Mouse (Mus musculus) limb, embryonic 14.5 days (tissue): ENCODE data around the gene Sgcd. TPM values are rescaled to one million over a fixed set of nuclear protein-coding genes. Genes with fewer than 3 reads are reported as not detected.

Source experiments
- ATAC-seq: fragments of 200-750 bp; cut with Nextera tagmentation; 2 replicates; pipeline ENCODE4 v1.8.0; 2017; ENCODE audit warnings: low read depth, moderate number of reproducible peaks, moderate TSS enrichment; ENCODE audit not compliant: low FRiP score
- DNase-seq: peaks from one replicate; pipeline ENCODE4 v3.0.0-alpha.2; 2015; ENCODE audit warnings: low spot score
- H3K27ac ChIP-seq: fragments of 300-500 bp; sonication (generic); replicated peaks from 2 replicates; pipeline ENCODE4 v1.5.1; 2014; ENCODE audit warnings: low read depth, mild to moderate bottlenecking, low read length, moderate library complexity, mixed read lengths
- H3K27me3 ChIP-seq: fragments of 300-500 bp; sonication (generic); 2 replicates; pipeline ENCODE4 v1.6.1; 2014; ENCODE audit warnings: low read length, mixed read lengths; ENCODE audit not compliant: control insufficient read depth, insufficient read depth
- H3K36me3 ChIP-seq: fragments of 300-500 bp; sonication (generic); 2 replicates; pipeline ENCODE4 v1.6.1; 2014; ENCODE audit warnings: mild to moderate bottlenecking, low read length, moderate library complexity, mixed read lengths; ENCODE audit not compliant: control insufficient read depth, insufficient read depth
- H3K4me1 ChIP-seq: fragments of 300-500 bp; sonication (generic); 2 replicates; pipeline ENCODE4 v1.6.1; 2014; ENCODE audit warnings: antibody characterized with exemption, low read length, mixed read lengths; ENCODE audit not compliant: control insufficient read depth, insufficient read depth
- H3K4me2 ChIP-seq: fragments of 300-500 bp; sonication (generic); replicated peaks from 2 replicates; pipeline ENCODE4 v1.6.1; 2014; ENCODE audit warnings: low read depth, mild to moderate bottlenecking, low read length, moderate library complexity; ENCODE audit not compliant: severe bottlenecking
- H3K4me3 ChIP-seq: fragments of 300-500 bp; sonication (generic); replicated peaks from 2 replicates; pipeline ENCODE4 v1.5.1; 2014; ENCODE audit warnings: low read length
- H3K9ac ChIP-seq: fragments of 300-500 bp; sonication (generic); 2 replicates; pipeline ENCODE4 v1.6.1; 2014; ENCODE audit warnings: mild to moderate bottlenecking, low read depth, low read length, moderate library complexity; ENCODE audit not compliant: severe bottlenecking
- H3K9me3 ChIP-seq: fragments of 300-500 bp; sonication (generic); 2 replicates; pipeline ENCODE4 v1.6.1; 2016; ENCODE audit warnings: low read length; ENCODE audit not compliant: control insufficient read depth
- POLR2A ChIP-seq: fragments of 200-500 bp; IDR thresholded peaks from 2 replicates; pipeline ENCODE4 v1.8.0; 2012; ENCODE audit warnings: inconsistent platforms, mild to moderate bottlenecking, moderate library complexity, borderline replicate concordance; ENCODE audit not compliant: insufficient read depth, insufficient read length; ENCODE audit errors: extremely low read depth
- WGBS: fragments of 180-500 bp; shearing (Covaris S2); extraction: QIAGEN DNeasy Blood & Tissue Kit; methylation state at CpG from one replicate; pipeline ENCODE4 v1.1.7; 2014; 5-methylcytosine and 5-hydroxymethylcytosine counted together
- polyA plus RNA-seq, 2 experiments: library from polyadenylated mRNA; depleted of rRNA in 1 of 2; stranded (reverse) in 1 of 2; unstranded in 1 of 2; fragments of >200 nt; fragmentation: Nextera tagmentation in 1 of 2; extraction: Ambion mirVana in 1 of 2; gene quantifications; 2 replicates each; pipeline versions ENCODE4 v1.2.1 to v1.2.3; 2012 to 2014

The Sgcd gene
- polyA plus RNA-seq, 2 experiments = 9.4 to 14.3 TPM

- Histone ChIP-seq H3K27ac (no peak overlapping the region), H3K9me3 (no peaks in the 10 kb centered on the region), H3K4me2 (no peak overlapping the region), H3K27me3 (no peaks in the 10 kb centered on the region), H3K4me3 (no peak overlapping the region), H3K9ac (no peak overlapping the region), H3K36me3 (no peaks in the 10 kb centered on the region), H3K4me1 (no peaks in the 10 kb centered on the region)
- DNase-seq = no peak
- no peak for ATAC-seq
- WGBS = 82% methylated on average over 8 of the region's 8 CpGs
- TF ChIP-seq POLR2A = no peak
These were observed 777.2 kb downstream of the Sgcd start for GRCm38 (mm10) chr11:47211531-47211930.

- H3K27me3 ChIP-seq = no peaks in the 10 kb centered on the region
- TF ChIP-seq POLR2A = no peak
- ATAC-seq = no peak
These were observed 782.3 kb downstream of the Sgcd start for GRCm38 (mm10) chr11:47206461-47206860.

GRCm38 (mm10) chr11:47199106-47199505 is 789.7 kb downstream of the Sgcd start:
- H3K4me1 ChIP-seq = no peaks in the 10 kb centered on the region
- no peak for TF ChIP-seq POLR2A
- WGBS = 89% methylated on average over 7 of the region's 7 CpGs
- no peak overlapping the region for H3K9ac ChIP-seq
- H3K9me3 ChIP-seq = no peaks in the 10 kb centered on the region
- no peak overlapping the region for H3K4me2 ChIP-seq
- no peak overlapping the region for H3K4me3 ChIP-seq
- H3K36me3 ChIP-seq = no peaks in the 10 kb centered on the region
- H3K27me3 ChIP-seq = no peaks in the 10 kb centered on the region
- DNase-seq (no peak), ATAC-seq (no peak)
- no peak overlapping the region for H3K27ac ChIP-seq

More at GRCm38 (mm10) chr11:47206461-47206860, 782.3 kb downstream of the Sgcd start:
- Histone ChIP-seq H3K27ac (no peak overlapping the region), H3K9me3 (no peaks in the 10 kb centered on the region), H3K4me2 (no peak overlapping the region), H3K36me3 (no peaks in the 10 kb centered on the region), H3K4me1 (no peaks in the 10 kb centered on the region), H3K9ac (no peak overlapping the region), H3K4me3 (no peak overlapping the region)
- WGBS = 73% methylated on average over 1 of the region's 1 CpGs
- DNase-seq = no peak

- H3K4me2 ChIP-seq = no peak overlapping the region
- DNase-seq = no peak
- no peaks in the 10 kb centered on the region for H3K36me3 ChIP-seq
- no peak for TF ChIP-seq POLR2A
- ATAC-seq = no peak
- no peak overlapping the region for H3K27ac ChIP-seq
- H3K9me3 ChIP-seq = no peaks in the 10 kb centered on the region
- no peaks in the 10 kb centered on the region for H3K27me3 ChIP-seq
- H3K4me1 ChIP-seq = no peaks in the 10 kb centered on the region
- whole genome bisulfite sequencing = 55% methylated on average over 2 of the region's 2 CpGs
- H3K9ac ChIP-seq = no peak overlapping the region
- H3K4me3 ChIP-seq = no peak overlapping the region
These were observed 800.2 kb downstream of the Sgcd start for GRCm38 (mm10) chr11:47188556-47188955.

- TF ChIP-seq POLR2A = no peak
- Histone ChIP-seq H3K27ac (no peak overlapping the region), H3K4me2 (no peak overlapping the region), H3K4me1 (no peaks in the 10 kb centered on the region), H3K9ac (no peak overlapping the region), H3K9me3 (no peaks in the 10 kb centered on the region), H3K36me3 (no peaks in the 10 kb centered on the region), H3K27me3 (no peaks in the 10 kb centered on the region), H3K4me3 (no peak overlapping the region)
- no peak for DNase-seq
- no peak for ATAC-seq
- 87% methylated on average over 2 of the region's 2 CpGs for WGBS
These were observed 813.8 kb downstream of the Sgcd start for GRCm38 (mm10) chr11:47174977-47175376.
